Mouse (Mus musculus) megakaryocyte, embryonic 14.5 days (primary cell): ENCODE measurements around the gene Sema5a.

Source experiments
- FLI1 ChIP-seq: IDR thresholded peaks from 2 replicates; pipeline ENCODE4 v1.6.1; 2012; ENCODE audit warnings: low read length, inconsistent platforms, mixed read lengths
- GATA1 ChIP-seq: IDR thresholded peaks from 3 replicates; pipeline ENCODE4 v1.6.1; 2012; ENCODE audit warnings: mixed read lengths, low read length, inconsistent platforms, borderline replicate concordance

DNA sequence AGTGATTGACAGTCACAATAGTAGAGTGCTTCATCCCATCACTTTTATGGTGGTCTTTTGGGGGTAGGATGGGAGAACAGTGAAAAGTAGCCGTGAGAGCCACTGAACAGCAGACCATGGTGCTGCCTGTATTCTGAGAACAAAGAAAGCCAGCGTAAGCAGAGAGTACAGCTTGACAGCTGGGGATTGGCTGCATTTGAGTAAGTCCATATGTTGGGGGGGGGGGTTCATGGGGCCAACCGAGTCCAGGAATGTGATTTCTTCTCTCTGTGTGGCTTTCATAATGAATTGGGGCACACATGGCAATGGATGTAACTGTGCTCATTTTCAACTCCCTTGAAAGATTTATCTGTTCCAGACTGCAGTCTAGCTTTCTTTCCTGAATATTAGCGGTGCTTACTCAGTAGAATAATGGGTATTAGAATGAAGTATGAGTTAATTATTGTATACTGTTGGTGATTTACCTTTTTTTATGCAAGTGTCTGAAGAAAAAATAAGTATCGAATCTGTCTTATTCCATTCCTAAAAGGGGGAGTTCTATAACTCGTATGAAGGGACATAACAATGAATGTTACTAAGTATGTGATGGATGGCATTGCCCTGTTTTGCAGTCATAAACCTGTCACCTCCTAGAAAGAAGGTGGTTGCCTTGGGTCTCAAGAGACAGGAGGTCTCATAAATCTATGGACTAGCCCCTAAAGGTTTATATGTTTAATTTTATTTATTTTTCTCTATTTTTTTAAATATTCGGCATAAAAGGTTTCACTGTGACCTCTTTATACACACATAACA, 203.1 kb downstream of the Sema5a start:
- TF ChIP-seq GATA1 (no peak), FLI1 (no peak)
